Mouse (Mus musculus) small intestine, adult 2 months (tissue): ENCODE measurements around the gene Ier5l.

Experiments used
- CTCF ChIP-seq: fragments of 200-500 bp; IDR thresholded peaks from 2 replicates; pipeline ENCODE4 v1.5.1; 2012; ENCODE audit warnings: low read depth, mild to moderate bottlenecking, control low read depth, inconsistent platforms, low read length, moderate library complexity, mixed read lengths; ENCODE audit not compliant: insufficient replicate concordance, insufficient read length; ENCODE audit errors: extremely low read depth
- POLR2A ChIP-seq: fragments of 200-500 bp; IDR thresholded peaks from 2 replicates; pipeline ENCODE4 v1.6.1; 2012; ENCODE audit warnings: low read depth, mild to moderate bottlenecking, control low read depth, inconsistent platforms, low read length, moderate library complexity

DNA sequence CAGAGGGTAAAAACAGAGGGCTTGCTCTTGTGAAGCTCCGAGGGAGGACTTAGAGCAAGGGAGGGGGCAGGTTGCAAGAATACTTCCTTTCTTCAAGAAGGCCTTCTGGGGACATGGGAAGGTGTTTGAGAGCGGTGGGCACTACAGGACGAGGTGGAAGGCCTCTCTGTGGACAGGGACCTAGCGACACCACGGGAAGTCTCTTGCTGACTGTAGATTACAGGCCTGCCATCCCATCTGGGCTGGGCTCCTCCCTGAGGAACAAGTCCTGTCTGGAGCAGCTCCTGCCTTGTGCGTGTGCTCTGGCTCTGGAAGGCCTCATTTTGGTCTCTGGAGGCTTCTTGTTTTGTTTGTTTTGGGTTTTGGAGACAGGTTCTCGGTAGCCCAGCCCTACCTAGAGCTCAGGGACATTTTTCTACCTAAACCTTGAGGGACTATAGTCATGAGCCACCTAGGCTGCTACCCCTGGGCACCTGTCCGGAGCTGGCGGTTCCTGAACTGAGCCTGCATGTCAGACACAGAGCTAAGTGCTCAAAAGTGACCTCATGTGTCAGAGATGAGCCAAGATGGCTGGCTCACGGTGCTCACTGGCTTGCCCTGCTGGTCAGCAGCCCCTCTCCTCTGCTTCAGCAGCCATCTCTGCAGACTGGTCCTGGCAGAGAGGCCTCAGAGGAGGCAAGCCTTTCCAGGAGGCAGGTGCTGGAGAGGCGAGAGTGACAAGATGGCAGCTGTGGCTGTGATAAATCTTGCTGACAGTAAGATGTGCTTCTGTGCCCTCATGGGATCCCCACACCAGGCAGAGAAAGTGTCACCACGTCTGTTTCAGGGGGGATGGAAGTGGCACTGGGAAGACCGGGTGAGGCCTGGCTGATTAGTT, 17.7 kb downstream of the Ier5l start:
- TF ChIP-seq POLR2A (no peak), CTCF (no peak)
